Comparison of ENCODE assay signal across 35 mouse cellular contexts in the genomic region with DNA sequence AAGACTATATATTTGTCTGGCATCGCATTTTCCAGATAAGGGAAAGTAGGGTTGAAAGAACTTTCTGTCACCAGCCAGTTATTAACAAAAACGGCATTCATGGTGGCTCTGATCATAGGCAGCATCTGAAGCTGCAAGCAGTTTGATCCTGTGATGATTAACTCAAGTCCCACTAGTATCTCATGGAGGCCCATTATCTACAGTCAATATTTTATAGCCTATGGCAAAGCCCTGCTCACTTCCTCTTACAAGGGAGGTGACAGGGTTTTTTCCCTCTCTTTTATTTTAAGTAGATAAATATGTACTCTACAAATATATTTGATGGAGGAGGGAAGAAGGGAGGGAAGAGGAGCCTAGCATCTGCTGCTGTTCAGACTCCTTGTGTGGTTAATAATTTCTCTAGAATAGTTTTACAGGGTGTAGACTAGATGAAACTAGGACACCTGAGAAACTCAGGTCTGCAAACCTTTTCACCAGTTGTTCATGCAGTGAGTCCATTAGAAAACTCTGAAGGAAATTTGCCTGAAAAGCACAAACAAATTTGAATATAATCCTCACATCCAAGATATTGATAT. TPM values are rescaled to one million over a fixed set of nuclear protein-coding genes. Genes with fewer than 3 reads are reported as not detected.
"Had no signal": no experiment of that assay in that cellular context is flagged by ENCODE, and none has a peak within 500 bp of the region (broad histone marks: within the 10 kb centered on the region; RNA-seq: fewer than 3 reads in every experiment).

No protein-coding gene starts in this region.

- H3K27ac ChIP-seq: embryonic facial prominence, embryonic 10.5 days; embryonic facial prominence, embryonic 12.5 days; embryonic facial prominence, embryonic 13.5 days; embryonic facial prominence, embryonic 15.5 days; forebrain, embryonic 10.5 days; forebrain, embryonic 12.5 days; forebrain, embryonic 13.5 days; forebrain, embryonic 15.5 days; gastrocnemius, adult 2 months had no signal

- H3K4me2 ChIP-seq: embryonic facial prominence, embryonic 12.5 days; embryonic facial prominence, embryonic 13.5 days; embryonic facial prominence, embryonic 15.5 days; forebrain, embryonic 12.5 days; forebrain, embryonic 13.5 days; forebrain, embryonic 15.5 days had no signal

- H3K9ac ChIP-seq: embryonic facial prominence, embryonic 12.5 days; embryonic facial prominence, embryonic 13.5 days; embryonic facial prominence, embryonic 15.5 days; forebrain, embryonic 12.5 days; forebrain, embryonic 13.5 days; forebrain, embryonic 15.5 days; forebrain, postnatal 0 days had no signal

- H3K9me3 ChIP-seq: embryonic facial prominence, embryonic 10.5 days; embryonic facial prominence, embryonic 12.5 days; embryonic facial prominence, embryonic 13.5 days; embryonic facial prominence, embryonic 15.5 days; forebrain, embryonic 10.5 days; forebrain, embryonic 12.5 days; forebrain, embryonic 13.5 days; forebrain, embryonic 15.5 days had no signal

- H3K36me3 ChIP-seq: embryonic facial prominence, embryonic 10.5 days; embryonic facial prominence, embryonic 12.5 days; embryonic facial prominence, embryonic 13.5 days; embryonic facial prominence, embryonic 15.5 days; forebrain, embryonic 10.5 days; forebrain, embryonic 12.5 days; forebrain, embryonic 15.5 days had no signal

- H3K4me3 ChIP-seq: embryonic facial prominence, embryonic 10.5 days; embryonic facial prominence, embryonic 12.5 days; embryonic facial prominence, embryonic 13.5 days; embryonic facial prominence, embryonic 15.5 days; erythroblast, embryonic 14.5 days; forebrain, embryonic 10.5 days; forebrain, embryonic 12.5 days; forebrain, embryonic 13.5 days; forebrain, embryonic 15.5 days; gastrocnemius, adult 2 months had no signal

- H3K4me1 ChIP-seq: embryonic facial prominence, embryonic 10.5 days; embryonic facial prominence, embryonic 12.5 days; embryonic facial prominence, embryonic 13.5 days; embryonic facial prominence, embryonic 15.5 days; forebrain, embryonic 10.5 days; forebrain, embryonic 12.5 days; forebrain, embryonic 13.5 days; forebrain, embryonic 15.5 days had no signal

- H3K27me3 ChIP-seq: embryonic facial prominence, embryonic 12.5 days; forebrain, embryonic 15.5 days had no signal

- ATAC-seq: forebrain, embryonic 13.5 days; forebrain, embryonic 14.5 days; forebrain, embryonic 15.5 days; forebrain, embryonic 16.5 days; forebrain, postnatal 0 days had no signal

- DNase-seq: cerebellum, adult 2 months; cerebellum, adult 8-10 months; cerebellum, adult 9-10 months; cerebellum, adult 9-11 months; cerebellum, postnatal 10 days; cerebellum, postnatal 14 days; cerebellum, postnatal 25 days; cerebellum, postnatal 36 days; embryo, embryonic 11 days; forebrain, postnatal 0 days; gastrocnemius, adult 2 months; gastrocnemius, postnatal 10 days; gastrocnemius, postnatal 14 days; gastrocnemius, postnatal 25 days; gastrocnemius, postnatal 36 days; heart, adult 18-20 months had no signal

RNA-seq across cellular contexts. Expression of gene Atoh1, which starts 14.1 kb away (rescaled TPM):
- total RNA-seq: common myeloid progenitor, adult 5-6 weeks; forebrain, postnatal 0 days; gastrocnemius, adult 18-20 months; gastrocnemius, adult 2 months; gastrocnemius, adult 8-10 months; gastrocnemius, postnatal 10 days; gastrocnemius, postnatal 14 days; gastrocnemius, postnatal 25 days; gastrocnemius, postnatal 36 days; gastrocnemius, postnatal 4 days; granulocyte monocyte progenitor cell, adult 5-6 weeks; heart, adult 18-20 months had no signal
- polyA plus RNA-seq: cortical plate, adult 2 months; erythroblast, embryonic 14.5 days; forebrain, embryonic 10.5 days; forebrain, embryonic 11.5 days; forebrain, embryonic 12.5 days; forebrain, embryonic 13.5 days; forebrain, embryonic 14.5 days; forebrain, embryonic 15.5 days; forebrain, embryonic 16.5 days; forebrain, postnatal 0 days; frontal cortex, adult 2 months had no signal
